Mouse (Mus musculus) stomach, embryonic 16.5 days (tissue): ENCODE data around the gene Guca1a. TPM values are rescaled to one million over a fixed set of nuclear protein-coding genes. Genes with fewer than 3 reads are reported as not detected.

ENCODE experiments used
- polyA plus RNA-seq: library from polyadenylated mRNA; unstranded; fragments of >200 nt; fragmentation: Nextera tagmentation; extraction: Ambion mirVana; gene quantifications from 2 replicates; pipeline ENCODE4 v1.2.1, GENCODE M21; 2015

Gene Guca1a
- polyA plus RNA-seq, 1 experiment from 2014 or later: 4.7 TPM

Other genes starting within 250 kb of the Guca1a start
- 60.1 and 66.1 TPM in 2 replicates for gene Mrps10, start 31.7 kb downstream of the Guca1a start, polyA plus RNA-seq
- gene Guca1b, start 15.2 kb downstream of the Guca1a start, polyA plus RNA-seq: 0.64 and 0.84 TPM in 2 replicates
- 5.1 and 7.7 TPM in 2 replicates for gene AI661453, start 36.0 kb upstream of the Guca1a start, polyA plus RNA-seq
- gene 1700001C19Rik, start 36.8 kb upstream of the Guca1a start, polyA plus RNA-seq: 0.21 and 0.24 TPM in 2 replicates
- gene Taf8, start 101.7 kb upstream of the Guca1a start, polyA plus RNA-seq: 25.7 and 27.3 TPM in 2 replicates
- 334 and 340 TPM in 2 replicates for gene Ccnd3, start 104.5 kb upstream of the Guca1a start, polyA plus RNA-seq
- 21.0 and 22.1 TPM in 2 replicates for gene Bysl, start 210.9 kb upstream of the Guca1a start, polyA plus RNA-seq
- 40.7 and 47.5 TPM in 2 replicates for gene Med20, start 211.0 kb upstream of the Guca1a start, polyA plus RNA-seq
- gene Gm20517, start 211.0 kb upstream of the Guca1a start, polyA plus RNA-seq: 0.89 and 1.9 TPM in 2 replicates
- 3.3 and 3.5 TPM in 2 replicates for gene Usp49, start 230.1 kb upstream of the Guca1a start, polyA plus RNA-seq